Mouse (Mus musculus) urinary bladder, adult 18-20 months (tissue): ENCODE data around the gene Fam81a.
A peak's percentile ranks its signal among the peaks of the same experiment; 100 is the strongest.

Source experiments
- DNase-seq, 2 experiments: peaks; one replicate each; pipeline ENCODE4 v3.0.0; 2022; ENCODE audit warnings: low spot score in 2 of 2, mixed read lengths in 2 of 2

Fam81a gene

GRCm38 (mm10) chr9:70142460-70142859, at the start of gene Fam81a:
Gene Fam81a, minus strand, starts transcription at chr9:70142560.
- no peak for DNase-seq

GRCm38 (mm10) chr9:70182639-70183038, 40.3 kb upstream of the Fam81a start:
- DNase-seq: no peak

DNA sequence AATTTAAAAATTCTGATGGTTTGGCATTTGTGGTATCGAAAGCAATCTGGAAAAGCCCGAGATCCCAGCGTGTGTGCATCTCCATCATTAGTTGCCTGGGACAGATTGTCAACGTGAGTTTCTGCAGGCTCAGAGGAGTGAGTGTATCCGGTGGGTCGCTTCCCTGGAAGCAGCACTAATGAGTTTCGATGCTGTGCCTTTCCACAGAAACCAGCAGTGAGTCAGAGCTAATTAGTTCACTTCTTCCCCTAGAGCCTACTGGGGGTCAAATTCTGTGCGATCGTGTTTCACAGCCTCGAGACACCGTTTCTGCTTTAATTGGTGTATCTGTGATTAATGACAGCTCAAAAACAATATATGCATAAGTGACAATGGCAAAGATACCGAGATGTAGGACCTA, 39.4 kb upstream of the Fam81a start:
- no peak for DNase-seq

DNA sequence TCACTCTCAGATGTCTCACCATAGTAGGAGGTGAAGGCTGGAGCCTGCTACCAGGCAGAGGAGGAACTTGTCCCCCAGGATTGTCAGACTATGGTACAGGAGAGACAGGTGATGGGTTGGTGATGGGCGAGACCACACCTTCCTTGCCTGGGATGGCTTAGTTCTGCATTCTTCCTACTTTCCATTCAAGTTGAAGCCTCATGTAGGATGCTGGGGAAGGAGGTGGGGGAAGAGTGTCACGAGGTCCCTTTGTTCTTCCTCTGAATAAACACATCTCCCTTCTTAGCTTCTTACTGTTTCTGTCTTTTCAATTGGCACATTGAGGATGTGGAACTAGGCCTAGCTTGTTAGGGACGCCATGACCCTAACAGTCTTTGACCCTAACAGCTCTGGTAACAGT, 33.9 kb upstream of the Fam81a start:
- DNase-seq: no peak

DNA sequence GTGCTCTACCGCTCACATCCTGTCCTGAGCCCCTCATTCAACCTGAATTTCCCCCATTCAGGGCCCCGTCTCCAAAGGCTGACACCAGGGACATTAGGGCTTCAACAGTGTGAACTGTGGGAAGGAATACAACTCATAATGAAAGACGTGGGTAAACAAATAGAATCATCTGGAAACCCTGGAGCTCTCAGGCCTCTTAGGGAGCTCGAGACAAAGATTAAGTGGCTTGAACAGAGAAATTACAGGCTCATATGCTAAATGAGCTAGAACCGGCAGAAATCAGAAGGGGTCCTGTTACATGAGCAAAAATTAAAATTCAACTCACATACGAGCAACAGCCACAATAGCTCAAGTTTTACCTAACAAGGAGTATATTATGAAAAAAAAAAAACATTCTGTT, 32.5 kb upstream of the Fam81a start:
- no peak for DNase-seq

GRCm38 (mm10) chr9:70174291-70174848, 32.0 kb upstream of the Fam81a start:
- no peak for DNase-seq

DNA sequence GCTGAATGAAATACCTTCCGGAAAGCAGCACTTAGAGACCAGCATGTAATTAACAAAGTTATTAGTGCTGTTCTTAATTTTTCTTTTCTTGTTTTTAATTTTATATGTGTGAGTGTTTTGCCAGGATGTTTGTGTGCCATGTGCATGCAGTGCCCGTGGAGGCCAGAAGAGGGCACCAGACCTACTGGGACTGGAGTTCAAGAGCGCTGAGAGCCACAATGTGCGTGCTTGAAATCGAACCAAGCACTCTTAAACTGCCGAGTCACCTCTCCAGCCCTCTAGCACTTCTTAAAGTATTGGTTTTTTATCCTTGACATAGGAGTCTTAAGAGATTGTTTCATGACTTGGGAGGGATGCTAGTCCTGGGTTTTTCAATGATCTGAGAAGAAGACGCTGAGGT, 26.6 kb upstream of the Fam81a start:
- DNase-seq: no peak

GRCm38 (mm10) chr9:70160071-70160470, 17.7 kb upstream of the Fam81a start:
- DNase-seq: no peak

- no peak for DNase-seq
Observed at GRCm38 (mm10) chr9:70147618-70148017, 5.3 kb upstream of the Fam81a start.

DNA sequence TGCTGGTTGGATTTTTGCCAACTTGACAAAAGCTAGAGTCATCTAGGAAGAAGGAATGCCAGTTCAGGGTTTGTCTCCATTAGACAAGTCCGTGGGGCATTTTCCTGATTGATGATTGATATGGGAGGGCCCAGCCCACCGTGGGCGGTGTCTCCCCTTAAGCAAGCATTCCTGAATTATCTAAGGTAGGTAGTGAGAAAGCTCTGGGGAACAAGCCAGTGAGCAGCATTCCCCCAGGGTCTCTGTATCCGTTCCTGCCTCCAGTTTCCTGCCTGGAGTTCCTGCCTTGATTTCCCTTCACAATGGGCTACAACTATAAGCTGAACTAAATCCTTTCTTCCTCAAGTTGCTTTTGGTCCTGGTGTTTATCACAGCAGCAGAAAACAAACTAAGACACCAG, 3.1 kb upstream of the Fam81a start:
- no peak for DNase-seq

- DNase-seq: no peak
Observed at GRCm38 (mm10) chr9:70143326-70143725, 966 bp upstream of the Fam81a start.

DNA sequence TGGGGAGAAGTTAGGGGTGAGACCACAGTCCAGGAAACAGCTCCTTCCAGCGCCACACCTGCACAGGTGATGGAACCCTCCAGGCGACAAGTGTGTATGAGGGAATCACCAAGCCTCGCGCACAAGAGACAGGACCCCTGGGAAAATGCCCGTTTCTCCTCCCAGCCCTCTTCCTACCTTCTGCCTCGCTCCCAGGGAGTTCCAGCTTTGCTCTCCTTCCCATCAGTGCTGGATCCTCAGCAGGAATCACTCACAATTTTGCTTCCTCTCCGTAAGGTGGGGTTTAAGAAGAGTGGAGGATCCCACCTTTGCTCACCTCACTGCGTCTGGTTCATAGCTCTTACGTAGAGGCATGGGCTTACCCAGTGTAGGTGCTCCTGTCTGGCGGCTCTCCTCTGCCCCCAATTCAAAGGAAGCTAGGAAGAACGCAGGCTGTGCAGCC, 454 bp downstream of the Fam81a start:
- DNase-seq: peak in 1 of 2 experiments; percentile 8

DNA sequence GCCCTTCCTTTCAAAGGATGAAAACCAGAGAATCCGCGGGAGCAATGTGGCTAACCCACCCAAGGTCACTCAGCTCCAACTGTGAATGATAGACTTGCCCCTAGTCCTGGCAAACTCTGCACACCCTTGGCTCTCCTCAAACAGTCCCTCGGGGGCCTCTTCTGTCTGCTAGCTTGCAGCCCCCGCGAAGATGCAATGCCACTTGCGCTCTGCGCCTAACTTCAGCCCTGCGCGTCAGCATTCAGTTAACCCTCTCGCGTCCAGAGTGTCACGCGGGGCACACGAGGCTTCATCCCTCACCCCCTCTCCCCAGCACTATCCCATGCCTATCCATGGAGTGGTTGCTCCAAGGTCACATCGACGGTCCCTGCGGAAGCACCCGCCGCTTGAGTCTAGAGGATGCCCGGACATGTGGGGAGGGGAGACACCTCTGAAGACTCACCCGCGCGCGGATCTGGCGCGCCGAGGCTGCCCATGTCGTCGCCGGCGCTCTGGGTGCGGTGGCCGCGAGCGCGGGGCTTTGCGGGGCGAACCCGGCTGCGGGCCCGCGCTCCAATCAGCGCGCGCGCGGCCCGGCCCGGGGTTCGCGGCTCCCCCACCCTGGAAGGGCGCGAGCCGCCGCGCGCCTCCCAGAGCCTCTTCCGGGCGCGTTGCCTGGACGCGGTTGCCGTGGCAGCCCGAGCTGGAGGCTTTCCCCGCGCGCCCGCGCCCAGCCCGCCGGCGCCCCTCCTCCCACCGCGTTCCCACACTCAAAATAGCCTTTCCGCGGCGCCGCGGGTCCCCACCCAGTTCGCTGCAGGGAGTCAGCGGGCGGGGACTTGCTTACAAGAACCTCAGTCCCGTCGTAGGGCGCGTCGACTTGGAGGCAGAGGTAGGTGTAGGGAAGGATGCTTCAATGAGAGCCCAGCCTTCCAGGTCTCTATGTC, 1.2 kb downstream of the Fam81a start:
- DNase-seq: peak; percentile 37 to 54

DNA sequence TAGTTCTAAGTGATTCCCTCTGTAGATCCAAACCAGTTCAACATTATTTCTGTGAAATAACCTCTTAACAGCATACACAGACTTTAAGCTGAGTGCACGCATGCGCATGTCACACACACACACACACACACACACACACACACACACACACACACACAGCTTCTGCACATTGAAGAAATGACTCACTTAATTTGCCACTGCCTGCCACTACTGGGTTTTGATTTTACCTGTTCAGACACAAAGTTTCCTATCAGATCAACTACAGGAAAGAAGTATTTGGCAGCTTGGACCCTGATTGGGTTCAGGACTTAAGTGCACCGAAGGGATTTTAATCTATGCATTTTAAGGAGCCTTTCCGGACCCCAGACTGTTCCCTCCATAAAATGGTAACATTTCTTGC, 2.0 kb downstream of the Fam81a start:
- peak; percentile 5 to 14 for DNase-seq

GRCm38 (mm10) chr9:70139331-70139885, 3.0 kb downstream of the Fam81a start:
- no peak for DNase-seq

GRCm38 (mm10) chr9:70138511-70138910, 3.8 kb downstream of the Fam81a start:
- no peak for DNase-seq

GRCm38 (mm10) chr9:70137991-70138390, 4.4 kb downstream of the Fam81a start:
- no peak for DNase-seq

DNA sequence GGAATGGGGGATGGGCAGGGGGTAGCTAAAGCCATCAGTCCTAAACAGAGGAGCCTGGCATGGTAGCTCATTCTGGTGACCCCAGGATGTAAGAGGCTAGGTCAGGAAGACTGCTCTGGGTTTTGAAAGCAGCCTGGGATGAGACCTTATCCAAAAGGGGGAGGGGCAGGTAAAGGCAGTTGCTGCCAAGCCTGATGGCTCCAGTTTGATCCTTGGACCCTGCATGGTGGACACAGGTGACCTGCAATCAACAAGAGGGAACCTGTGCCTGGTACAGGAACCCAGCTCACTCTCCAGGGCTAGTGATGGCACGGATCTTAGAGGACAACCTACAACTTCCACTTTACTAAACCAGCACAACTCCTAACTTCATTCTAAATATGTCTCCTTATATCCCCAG, 7.2 kb downstream of the Fam81a start:
- no peak for DNase-seq

DNA sequence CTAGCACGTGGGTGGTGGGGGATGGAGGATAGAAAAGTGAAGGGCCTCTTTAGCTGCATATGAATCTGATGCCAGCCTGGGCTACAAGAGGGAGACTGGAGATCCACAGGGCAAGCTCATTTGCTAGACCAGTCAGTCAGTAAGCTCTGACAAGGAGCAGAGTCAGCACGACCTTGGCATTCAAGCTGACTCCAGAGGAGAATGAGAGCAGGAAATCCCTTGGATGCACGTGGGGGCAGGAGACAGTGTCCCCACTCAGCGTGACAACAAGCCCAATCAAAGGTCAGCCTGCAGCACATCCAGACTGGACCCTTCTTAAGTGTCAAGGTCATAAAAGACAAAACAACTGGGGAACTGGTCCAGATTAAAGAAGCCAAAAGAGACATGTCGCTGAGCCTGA, 7.6 kb downstream of the Fam81a start:
- DNase-seq: no peak

DNA sequence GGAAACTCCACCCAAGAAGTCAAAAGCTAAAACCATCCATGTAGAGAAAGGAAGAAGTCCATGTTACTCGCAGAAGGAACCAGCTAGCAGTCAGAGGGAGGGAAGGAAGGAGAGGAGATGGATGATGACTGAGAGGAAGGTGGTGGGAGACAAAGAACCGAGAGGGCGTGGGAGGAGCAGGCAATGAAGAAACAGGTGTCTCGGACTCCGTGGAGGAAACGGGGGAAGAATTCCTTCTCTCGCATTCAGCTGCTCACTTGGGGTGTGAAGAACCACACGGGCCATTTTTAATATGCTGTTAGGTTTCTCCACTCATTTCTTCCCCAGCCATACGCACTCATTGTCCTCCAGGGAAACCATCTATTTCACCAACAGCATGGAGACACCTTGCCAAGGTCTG, 8.1 kb downstream of the Fam81a start:
- DNase-seq: no peak

GRCm38 (mm10) chr9:70130786-70131185, 11.6 kb downstream of the Fam81a start:
- DNase-seq: no peak

DNA sequence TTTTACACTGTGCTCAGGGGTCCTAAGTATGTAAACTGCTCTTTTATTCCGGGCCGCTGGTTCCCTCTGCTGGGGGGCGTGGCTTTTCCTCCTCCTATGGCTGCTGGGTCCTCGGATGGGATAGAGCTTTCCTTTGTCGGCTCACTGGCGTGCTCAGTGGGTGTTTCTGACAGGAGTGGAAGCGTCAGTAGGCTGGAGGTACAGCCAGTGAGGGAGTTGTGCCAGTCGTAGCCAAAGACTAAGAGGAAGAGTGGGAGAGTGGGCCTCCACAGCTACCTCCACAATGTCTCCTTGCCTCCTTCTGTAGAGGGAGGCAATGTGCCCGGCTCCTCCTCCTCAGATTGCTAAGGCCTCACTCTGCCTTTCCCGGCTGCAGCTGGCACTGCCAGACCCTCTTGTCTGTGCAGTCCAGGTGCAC, 30.5 kb downstream of the Fam81a start:
- DNase-seq: no peak

- no peak for DNase-seq
Observed at GRCm38 (mm10) chr9:70110871-70111270, 31.5 kb downstream of the Fam81a start.
